Mouse (Mus musculus): ENCODE data around the gene Vmn2r94. TPM values are rescaled to one million over a fixed set of nuclear protein-coding genes. Genes with fewer than 3 reads are reported as not detected.

The Vmn2r94 gene
- not detected in 2 replicates for polyA plus RNA-seq (2012; rRNA removed)

GRCm38 (mm10) chr17:18277656-18278055, at the start of gene Vmn2r94:
Gene Vmn2r94 (minus strand): TSS chr17:18277756.

GRCm38 (mm10) chr17:18297799-18298198, 20.2 kb upstream of the Vmn2r94 start, which contains the start of gene Vmn2r93:
Gene Vmn2r93 (plus strand): TSS chr17:18298099.

Other genes with a start within 250 kb of the Vmn2r94 start
- gene Vmn2r124, start 228.3 kb downstream of the Vmn2r94 start, polyA plus RNA-seq (2012; rRNA removed): not detected in 2 replicates
- not detected in 2 replicates for gene Vmn2r91, start 192.7 kb downstream of the Vmn2r94 start, polyA plus RNA-seq (2012; rRNA removed)
- not detected in 2 replicates for gene Vmn2r92, start 125.9 kb downstream of the Vmn2r94 start, polyA plus RNA-seq (2012; rRNA removed)
- gene Vmn2r93, start 20.3 kb upstream of the Vmn2r94 start, polyA plus RNA-seq (2012; rRNA removed): not detected in 2 replicates
- gene Vmn2r95, start 146.3 kb upstream of the Vmn2r94 start, polyA plus RNA-seq (2012; rRNA removed): not detected in 2 replicates